Mouse (Mus musculus): Measurements from ENCODE around the gene Ddx23. TPM values are rescaled to one million over a fixed set of nuclear protein-coding genes. Genes with fewer than 3 reads are reported as not detected.

Gene Ddx23
- polyA plus RNA-seq, 1 experiment from 2014 or later: 20.6 TPM

- WGBS: 46% methylated on average over 6 of the region's 6 CpGs
- peaks cover 54% of the 10 kb centered on the region for H3K4me1 ChIP-seq
- no peak overlapping the region for H3K4me2 ChIP-seq
- no peak for ATAC-seq (ENCODE audit: low FRiP score)
- no peak overlapping the region for H3K27ac ChIP-seq (replicated peaks)
- no peak overlapping the region for H3K9ac ChIP-seq (replicated peaks)
- H3K27me3 ChIP-seq (replicated peaks): no peaks in the 10 kb centered on the region
- no peak overlapping the region for H3K4me3 ChIP-seq (replicated peaks)
- no peaks in the 10 kb centered on the region for H3K9me3 ChIP-seq (replicated peaks)
- H3K36me3 ChIP-seq: no peaks in the 10 kb centered on the region
Observed at GRCm38 (mm10) chr15:98629464-98629863, 33.2 kb downstream of the Ddx23 start.

DNA sequence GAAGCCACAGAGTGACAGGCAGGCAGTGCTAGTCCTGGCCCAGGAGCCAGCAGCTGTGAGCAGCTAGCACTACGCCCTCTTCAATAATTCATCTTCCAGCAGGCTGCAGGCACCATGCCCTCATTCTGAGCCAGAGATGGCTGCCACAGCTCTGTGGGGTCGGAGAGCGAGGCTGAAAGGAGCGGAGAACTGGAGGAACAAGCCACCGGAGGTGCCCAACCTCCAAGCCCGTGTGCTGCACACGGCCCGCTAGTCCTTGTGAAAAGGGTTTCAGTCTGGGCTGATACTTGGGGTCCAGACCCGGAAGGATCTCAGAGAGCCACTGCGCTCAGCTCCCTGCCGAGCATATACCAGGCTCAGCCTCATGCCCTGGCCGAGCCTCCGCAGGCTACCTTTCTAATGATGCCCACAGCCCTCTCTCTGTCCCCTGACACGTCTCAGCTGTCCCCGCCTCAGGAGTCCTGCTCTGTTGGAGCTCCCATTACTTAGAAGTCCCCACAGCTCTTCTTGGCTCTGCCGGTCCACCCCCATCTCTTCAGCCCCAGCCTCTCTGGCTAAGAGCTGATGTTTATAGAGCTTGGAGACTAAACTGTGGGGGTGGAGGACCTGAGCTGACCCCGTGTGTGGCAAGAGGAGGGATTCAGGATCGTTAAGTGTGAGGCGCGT lies 34.0 kb downstream of the Ddx23 start:
- peak overlapping the region; percentile 18; the same call in 1 of the 2 replicates for H3K9ac ChIP-seq (replicated peaks)
- peak; percentile 36; the same call in 1 of the 2 replicates for ATAC-seq (ENCODE audit: low FRiP score)
- no peaks in the 10 kb centered on the region for H3K36me3 ChIP-seq
- H3K4me2 ChIP-seq: peak overlapping the region; percentile 44
- 9% methylated on average over 20 of the region's 20 CpGs for WGBS
- H3K4me3 ChIP-seq (replicated peaks): no peak overlapping the region
- peaks cover 48% of the 10 kb centered on the region for H3K4me1 ChIP-seq
- H3K27me3 ChIP-seq (replicated peaks): no peaks in the 10 kb centered on the region
- H3K9me3 ChIP-seq (replicated peaks): no peaks in the 10 kb centered on the region
- H3K27ac ChIP-seq (replicated peaks): peak overlapping the region; percentile 70; the same call in 1 of the 2 replicates

- no peak overlapping the region for H3K9ac ChIP-seq (replicated peaks)
- no peak overlapping the region for H3K27ac ChIP-seq (replicated peaks)
- H3K4me1 ChIP-seq: peaks cover 30% of the 10 kb centered on the region
- no peaks in the 10 kb centered on the region for H3K27me3 ChIP-seq (replicated peaks)
- H3K4me2 ChIP-seq: no peak overlapping the region
- WGBS: 74% methylated on average over 7 of the region's 7 CpGs
- H3K4me3 ChIP-seq (replicated peaks): no peak overlapping the region
- no peaks in the 10 kb centered on the region for H3K9me3 ChIP-seq (replicated peaks)
- no peaks in the 10 kb centered on the region for H3K36me3 ChIP-seq
- ATAC-seq (ENCODE audit: low FRiP score): no peak
Observed at GRCm38 (mm10) chr15:98626487-98627212, 36.0 kb downstream of the Ddx23 start.

DNA sequence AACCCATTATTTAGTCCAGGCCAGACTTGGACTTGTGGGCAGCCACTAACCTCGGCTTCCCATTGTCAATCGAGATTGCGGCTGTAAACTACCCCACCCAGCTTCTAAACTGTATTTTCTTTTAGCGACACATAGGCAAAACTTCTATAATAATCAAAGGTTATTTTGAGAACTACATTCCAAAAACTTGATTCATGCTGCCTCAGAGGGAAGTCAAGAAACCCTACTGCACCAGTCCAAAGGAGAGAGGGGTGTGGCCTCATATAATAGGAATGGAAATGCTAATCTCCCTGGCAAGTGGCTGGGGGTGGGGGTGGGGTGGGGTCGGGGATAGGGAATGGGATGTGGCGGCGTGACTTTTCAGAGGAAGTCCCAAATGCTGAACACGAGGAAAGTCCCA lies 36.6 kb downstream of the Ddx23 start:
- Histone ChIP-seq H3K27me3 (replicated peaks) (no peaks in the 10 kb centered on the region), H3K9me3 (replicated peaks) (no peaks in the 10 kb centered on the region), H3K36me3 (no peaks in the 10 kb centered on the region), H3K9ac (replicated peaks) (no peak overlapping the region), H3K4me1 (peaks cover 25% of the 10 kb centered on the region), H3K27ac (replicated peaks) (no peak overlapping the region), H3K4me3 (replicated peaks) (no peak overlapping the region), H3K4me2 (no peak overlapping the region)
- no peak for ATAC-seq (ENCODE audit: low FRiP score)
- WGBS: 15% methylated on average over 8 of the region's 8 CpGs

DNA sequence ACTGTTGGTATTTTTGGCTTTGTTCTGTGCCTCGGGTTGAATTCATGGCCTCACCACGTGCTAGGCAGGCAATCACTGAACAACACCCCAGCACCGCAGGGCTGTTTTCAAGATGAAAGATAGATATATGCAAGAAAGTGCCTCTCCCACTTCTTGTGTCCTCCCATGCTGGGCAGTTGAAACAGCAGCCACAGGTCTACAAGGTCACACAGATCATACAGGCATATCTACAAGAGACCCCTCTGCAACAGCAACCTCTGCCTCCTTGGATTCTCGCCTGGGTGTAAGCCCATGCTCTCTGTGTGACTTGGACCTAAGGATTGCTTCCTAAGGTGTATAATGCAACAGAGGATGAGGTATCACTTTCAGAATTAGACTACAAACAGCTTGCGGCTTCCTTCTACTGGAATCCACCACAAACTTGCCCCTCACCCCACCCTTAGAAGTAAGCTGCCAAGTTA lies 39.3 kb downstream of the Ddx23 start:
- WGBS: 60% methylated on average over 5 of the region's 5 CpGs
- Histone ChIP-seq H3K9me3 (replicated peaks) (no peaks in the 10 kb centered on the region), H3K36me3 (no peaks in the 10 kb centered on the region), H3K4me2 (no peak overlapping the region), H3K4me3 (replicated peaks) (no peak overlapping the region), H3K27me3 (replicated peaks) (0 out of 2 replicates have a peak, but pooled peaks cover 4% of the 10 kb centered on the region), H3K4me1 (peaks cover 7% of the 10 kb centered on the region), H3K9ac (replicated peaks) (no peak overlapping the region), H3K27ac (replicated peaks) (no peak overlapping the region)
- ATAC-seq (ENCODE audit: low FRiP score): no peak

DNA sequence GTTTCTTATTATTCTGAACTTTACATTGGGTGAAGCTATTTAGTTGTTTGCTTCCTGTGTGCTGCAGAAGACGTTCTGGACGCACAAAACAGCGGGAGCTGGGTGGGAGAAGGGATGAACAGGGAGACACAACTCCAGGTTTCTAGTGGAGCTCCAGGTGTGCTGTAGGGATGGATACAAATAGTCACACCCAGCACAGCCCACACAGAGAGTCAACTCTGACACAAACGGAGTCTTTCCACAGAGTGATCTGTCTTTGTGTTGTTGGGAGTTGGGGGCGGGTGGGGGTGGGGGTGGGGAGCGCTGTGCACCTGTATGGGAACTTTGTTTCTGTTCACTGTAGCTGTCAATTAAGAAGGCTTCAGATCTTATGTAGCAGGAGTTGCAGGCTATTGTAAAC lies 40.0 kb downstream of the Ddx23 start:
- Histone ChIP-seq H3K4me2 (no peak overlapping the region), H3K4me1 (peaks cover 3% of the 10 kb centered on the region; the same call in 1 of the 2 replicates), H3K36me3 (no peaks in the 10 kb centered on the region), H3K4me3 (replicated peaks) (no peak overlapping the region), H3K9ac (replicated peaks) (no peak overlapping the region), H3K27me3 (replicated peaks) (0 out of 2 replicates have a peak, but pooled peaks cover 4% of the 10 kb centered on the region), H3K9me3 (replicated peaks) (no peaks in the 10 kb centered on the region), H3K27ac (replicated peaks) (no peak overlapping the region)
- no peak for ATAC-seq (ENCODE audit: low FRiP score)
- WGBS: 27% methylated on average over 6 of the region's 6 CpGs

- ATAC-seq (ENCODE audit: low FRiP score): no peak
- no peak overlapping the region for H3K9ac ChIP-seq (replicated peaks)
- H3K9me3 ChIP-seq (replicated peaks): no peaks in the 10 kb centered on the region
- no peak overlapping the region for H3K4me2 ChIP-seq
- no peaks in the 10 kb centered on the region for H3K36me3 ChIP-seq
- 0 out of 2 replicates have a peak, but pooled peaks cover 4% of the 10 kb centered on the region for H3K27me3 ChIP-seq (replicated peaks)
- H3K4me3 ChIP-seq (replicated peaks): no peak overlapping the region
- WGBS: 7% methylated on average over 7 of the region's 7 CpGs
- H3K4me1 ChIP-seq: peaks cover 6% of the 10 kb centered on the region
- no peak overlapping the region for H3K27ac ChIP-seq (replicated peaks)
Observed at GRCm38 (mm10) chr15:98622199-98622598, 40.5 kb downstream of the Ddx23 start.

GRCm38 (mm10) chr15:98617176-98617537 lies 45.5 kb downstream of the Ddx23 start:
- no peaks in the 10 kb centered on the region for H3K36me3 ChIP-seq
- no peak overlapping the region for H3K9ac ChIP-seq (replicated peaks)
- no peak for ATAC-seq (ENCODE audit: low FRiP score)
- no peak overlapping the region for H3K4me3 ChIP-seq (replicated peaks)
- 0 out of 2 replicates have a peak overlapping the region, but pooled peaks have one; percentile 30 for H3K4me2 ChIP-seq
- H3K4me1 ChIP-seq: peaks cover 18% of the 10 kb centered on the region
- 2% methylated on average over 12 of the region's 12 CpGs for WGBS
- no peak overlapping the region for H3K27ac ChIP-seq (replicated peaks)
- H3K9me3 ChIP-seq (replicated peaks): no peaks in the 10 kb centered on the region
- H3K27me3 ChIP-seq (replicated peaks): 0 out of 2 replicates have a peak, but pooled peaks cover 7% of the 10 kb centered on the region

DNA sequence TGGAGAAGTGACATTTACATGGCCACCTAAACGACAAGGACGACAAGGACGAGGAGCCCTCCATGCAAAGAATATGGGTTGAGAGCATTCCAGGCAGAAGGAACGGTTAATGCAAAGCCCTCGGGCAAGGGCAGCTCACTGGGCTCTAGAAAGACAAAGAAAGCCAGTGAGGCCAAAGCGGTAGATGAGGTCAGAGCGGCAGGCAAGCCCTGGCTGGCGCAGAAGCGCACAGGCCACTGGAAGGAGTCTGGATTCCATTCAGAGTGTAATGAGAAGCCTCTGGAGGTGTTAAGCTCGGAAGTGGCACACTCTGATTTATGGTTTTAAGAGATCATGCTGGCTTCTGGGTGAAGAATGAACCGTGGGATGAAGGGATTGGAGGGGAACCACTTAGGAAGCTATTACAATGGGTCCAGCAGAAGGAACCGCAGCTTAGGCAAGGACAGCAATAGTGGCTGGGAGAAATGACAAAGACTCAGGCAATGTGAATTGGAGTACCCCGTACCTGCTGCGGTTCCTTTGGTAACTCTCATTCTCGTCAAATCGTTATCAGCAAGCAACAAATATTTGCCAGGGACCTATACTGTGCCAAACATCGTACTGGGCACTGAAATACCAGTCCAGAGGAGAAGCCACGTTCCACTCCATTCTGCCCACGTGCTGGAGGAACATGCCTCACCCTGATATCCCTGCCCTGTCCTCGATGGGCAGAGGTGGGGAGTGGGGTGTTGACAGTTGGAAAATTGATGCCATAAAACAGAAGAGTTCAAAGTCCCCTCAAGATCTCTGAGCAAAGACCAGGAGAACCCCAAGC lies 46.1 kb downstream of the Ddx23 start:
- no peak for ATAC-seq (ENCODE audit: low FRiP score)

DNA sequence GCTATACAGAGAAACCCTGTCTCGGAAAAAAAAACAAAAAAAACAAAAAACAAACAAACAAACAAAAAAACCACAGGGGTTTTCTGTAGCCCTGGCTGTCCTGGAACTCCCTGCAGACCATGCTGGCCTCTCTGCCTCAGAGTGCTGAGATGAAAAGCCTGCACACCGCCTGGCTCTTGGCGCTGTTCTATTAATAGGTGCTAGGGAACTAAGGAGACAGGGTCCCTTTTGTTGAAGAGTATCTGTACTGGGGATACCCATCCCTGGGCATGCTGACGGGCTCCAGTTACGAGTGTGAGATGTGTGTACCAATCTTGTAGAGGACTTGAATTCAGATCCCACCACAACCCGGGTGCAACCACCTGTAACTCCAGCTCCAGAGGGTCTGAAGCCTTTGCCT lies 46.9 kb downstream of the Ddx23 start:
- H3K4me3 ChIP-seq (replicated peaks): no peak overlapping the region
- no peaks in the 10 kb centered on the region for H3K9me3 ChIP-seq (replicated peaks)
- peaks cover 18% of the 10 kb centered on the region for H3K4me1 ChIP-seq
- ATAC-seq (ENCODE audit: low FRiP score): no peak
- H3K9ac ChIP-seq (replicated peaks): no peak overlapping the region
- 67% methylated on average over 6 of the region's 6 CpGs for WGBS
- no peak overlapping the region for H3K4me2 ChIP-seq
- no peaks in the 10 kb centered on the region for H3K36me3 ChIP-seq
- no peak overlapping the region for H3K27ac ChIP-seq (replicated peaks)
- 0 out of 2 replicates have a peak, but pooled peaks cover 7% of the 10 kb centered on the region for H3K27me3 ChIP-seq (replicated peaks)

More for the DNA sequence above, 46.1 kb downstream of the Ddx23 start:
- Histone ChIP-seq H3K36me3 (no peaks in the 10 kb centered on the region), H3K9ac (replicated peaks) (no peak overlapping the region), H3K4me3 (replicated peaks) (no peak overlapping the region), H3K4me1 (peaks cover 18% of the 10 kb centered on the region), H3K27ac (replicated peaks) (no peak overlapping the region), H3K27me3 (replicated peaks) (0 out of 2 replicates have a peak, but pooled peaks cover 7% of the 10 kb centered on the region), H3K4me2 (0 out of 2 replicates have a peak overlapping the region, but pooled peaks have one; percentile 30), H3K9me3 (replicated peaks) (no peaks in the 10 kb centered on the region)
- WGBS: 31% methylated on average over 20 of the region's 20 CpGs

DNA sequence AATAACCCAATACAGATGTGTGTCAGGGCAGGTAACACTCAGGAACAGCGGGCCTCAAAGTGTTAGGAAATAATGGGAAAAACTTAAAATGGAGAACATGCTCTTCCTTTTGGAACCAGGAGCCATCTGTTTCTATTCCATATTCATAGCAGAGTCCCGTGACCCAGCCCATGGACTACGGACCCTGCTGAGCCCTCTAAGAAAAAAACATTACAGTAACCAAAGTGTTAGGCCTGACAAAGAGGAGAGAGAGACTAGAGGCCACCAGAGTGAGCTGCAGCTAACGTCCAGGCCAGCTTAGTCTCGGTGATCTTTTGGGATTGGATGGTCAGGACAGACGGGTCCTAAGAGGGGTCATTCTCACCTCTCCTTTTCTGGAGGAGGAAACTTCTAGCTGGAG lies 47.7 kb downstream of the Ddx23 start:
- 47% methylated on average over 6 of the region's 6 CpGs for WGBS
- Histone ChIP-seq H3K4me3 (replicated peaks) (no peak overlapping the region), H3K4me1 (peaks cover 24% of the 10 kb centered on the region), H3K9ac (replicated peaks) (no peak overlapping the region), H3K9me3 (replicated peaks) (no peaks in the 10 kb centered on the region), H3K4me2 (no peak overlapping the region), H3K27me3 (replicated peaks) (0 out of 2 replicates have a peak, but pooled peaks cover 7% of the 10 kb centered on the region), H3K36me3 (no peaks in the 10 kb centered on the region), H3K27ac (replicated peaks) (no peak overlapping the region)
- ATAC-seq (ENCODE audit: low FRiP score): no peak

All from neural tube, embryonic 15.5 days (tissue).